Mouse (Mus musculus) heart, adult 2 months (tissue): Measurements from ENCODE around the gene Trip13. TPM values are rescaled to one million over a fixed set of nuclear protein-coding genes. Genes with fewer than 3 reads are reported as not detected.

Source experiments
- DNase-seq, 2 experiments: peaks; one replicate each; pipeline ENCODE4 v3.0.0; 2021
- H3K27ac ChIP-seq: fragments of 200-600 bp; 2 replicates; pipeline ENCODE4 v1.8.1; 2022
- H3K27me3 ChIP-seq: fragments of 200-500 bp; 2 replicates; pipeline ENCODE4 v1.6.1; 2012; ENCODE audit warnings: mild to moderate bottlenecking, low read length, inconsistent platforms, mixed read lengths; ENCODE audit not compliant: control insufficient read depth, insufficient read depth
- H3K36me3 ChIP-seq: fragments of 200-500 bp; 2 replicates; pipeline ENCODE4 v1.6.1; 2012; ENCODE audit warnings: low read length, inconsistent platforms; ENCODE audit not compliant: control insufficient read depth, insufficient read depth
- H3K4me1 ChIP-seq: fragments of 200-500 bp; 2 replicates; pipeline ENCODE4 v1.6.1; 2011; ENCODE audit warnings: low read length; ENCODE audit not compliant: control insufficient read depth, insufficient read depth
- H3K4me3 ChIP-seq: fragments of 200-600 bp; 2 replicates; pipeline ENCODE4 v1.8.1; 2022
- H3K79me2 ChIP-seq: fragments of 200-500 bp; replicated peaks from 2 replicates; pipeline ENCODE4 v1.6.1; 2012; ENCODE audit warnings: mild to moderate bottlenecking, inconsistent platforms, low read length, moderate library complexity, mixed read lengths; ENCODE audit not compliant: control insufficient read depth, insufficient read depth
- H3K9ac ChIP-seq: fragments of 200-500 bp; 2 replicates; pipeline ENCODE4 v1.6.1; 2012; ENCODE audit warnings: low read depth, mild to moderate bottlenecking, control low read depth, inconsistent platforms, low read length, mixed read lengths
- CTCF ChIP-seq: fragments of 200-600 bp; IDR thresholded peaks from 2 replicates; pipeline ENCODE4 v1.8.1; 2022; ENCODE audit warnings: antibody characterized with exemption, mild to moderate bottlenecking, moderate library complexity
- EP300 ChIP-seq: fragments of 200-500 bp; IDR thresholded peaks from 2 replicates; pipeline ENCODE4 v1.6.1; 2011; ENCODE audit warnings: low read depth, low read length, control low read depth; ENCODE audit not compliant: insufficient read depth
- POLR2A ChIP-seq: fragments of 200-500 bp; IDR thresholded peaks from 2 replicates; pipeline ENCODE4 v1.6.1; 2011; ENCODE audit warnings: mild to moderate bottlenecking, low read depth, low read length, control low read depth; ENCODE audit not compliant: insufficient read depth
- WGBS: fragments of 180-500 bp; shearing (Covaris S2); methylation state at CpG from one replicate; pipeline ENCODE4 v1.1.7; 2018; 5-methylcytosine and 5-hydroxymethylcytosine counted together
- intact Hi-C: fragments of 180-260 bp; cut with DNase I; formaldehyde crosslinking; loops from one replicate; pipeline ENCODE4 v1.15.1; 2025
- polyA plus RNA-seq: library from polyadenylated mRNA; depleted of rRNA; stranded (reverse); fragments of >200 nt; gene quantifications from 2 replicates; pipeline ENCODE4 v1.2.3, GENCODE M21; 2012
- total RNA-seq, 2 experiments: library from RNA; stranded (reverse); gene quantifications; 2 replicates each; pipeline ENCODE4 v1.2.3; 2021

The Trip13 gene
- total and polyA plus RNA-seq, 3 experiments: 0.14 to 0.27 (median 0.21) TPM

DNA sequence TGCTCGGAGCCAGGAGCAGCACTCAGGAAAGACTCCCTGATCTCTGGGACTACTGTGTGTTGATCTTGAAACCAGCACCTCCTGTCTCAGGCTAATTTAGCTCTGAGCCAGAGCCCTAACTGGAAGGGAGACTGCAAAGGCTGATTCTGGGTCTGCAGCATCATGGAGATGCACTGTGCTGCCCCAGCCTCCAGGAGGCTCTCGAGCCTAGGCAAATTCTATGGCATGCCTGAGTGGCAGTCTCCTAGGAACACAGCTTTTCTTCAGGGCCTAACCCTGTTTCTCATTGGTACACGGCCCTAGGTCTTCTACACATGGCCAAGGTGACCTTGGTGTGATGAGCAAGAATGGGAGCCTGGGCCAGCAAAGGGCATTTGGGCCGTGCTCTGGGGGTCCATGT, 23.6 kb upstream of the Trip13 start:
- no peak overlapping the region for H3K27ac ChIP-seq
- no peaks in the 10 kb centered on the region for H3K79me2 ChIP-seq
- TF ChIP-seq EP300: 0 out of 2 replicates have a peak, but pooled peaks have one; percentile 22
- TF ChIP-seq POLR2A: no peak
- TF ChIP-seq CTCF: peak; percentile 55
- no peaks in the 10 kb centered on the region; the same call in 1 of the 2 replicates for H3K36me3 ChIP-seq
- intact Hi-C loops: loop anchor here (10.0 kb wide), 1 partner anchor 214 kb away; no protein-coding TSS in a partner anchor
- H3K27me3 ChIP-seq: no peaks in the 10 kb centered on the region
- no peak for DNase-seq
- H3K4me1 ChIP-seq: no peaks in the 10 kb centered on the region
- H3K4me3 ChIP-seq: no peak overlapping the region
- WGBS: 71% methylated on average over 4 of the region's 4 CpGs
- H3K9ac ChIP-seq: no peak overlapping the region

DNA sequence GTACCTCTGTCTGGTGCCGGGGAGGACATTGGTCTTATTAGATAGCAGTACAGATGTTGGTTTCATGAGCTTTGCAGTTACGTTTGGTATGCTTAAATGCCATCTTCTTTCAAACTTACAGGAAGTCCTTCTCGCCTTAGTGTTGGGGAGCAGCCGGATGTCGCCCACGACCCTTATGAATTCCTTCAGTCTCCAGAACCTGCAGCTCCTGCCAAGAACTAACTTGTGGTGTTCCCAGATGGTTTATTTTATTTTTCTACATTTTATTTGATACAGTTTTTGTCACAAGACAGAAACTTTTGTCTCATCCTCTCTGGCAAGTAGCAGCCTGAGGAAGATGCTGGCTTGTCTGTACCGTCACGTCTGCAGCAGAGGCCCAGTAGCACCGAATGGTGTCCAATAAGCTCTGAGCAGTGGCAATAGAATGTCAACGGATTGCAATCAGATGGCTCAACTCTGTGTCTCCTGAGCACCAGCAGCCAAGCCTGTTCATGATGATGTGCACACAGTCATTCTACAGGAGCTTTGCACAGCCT, 22.6 kb upstream of the Trip13 start:
- intact Hi-C loops: loop anchor here (10.0 kb wide), 1 partner anchor 215 kb away; no protein-coding TSS in a partner anchor
- no peak for TF ChIP-seq EP300
- no peak for TF ChIP-seq POLR2A
- Histone ChIP-seq H3K9ac (no peak overlapping the region), H3K27ac (no peak overlapping the region), H3K79me2 (no peaks in the 10 kb centered on the region), H3K36me3 (no peaks in the 10 kb centered on the region; the same call in 1 of the 2 replicates), H3K4me3 (no peak overlapping the region), H3K27me3 (no peaks in the 10 kb centered on the region), H3K4me1 (no peaks in the 10 kb centered on the region)
- DNase-seq: no peak
- 76% methylated on average over 10 of the region's 10 CpGs for WGBS

DNA sequence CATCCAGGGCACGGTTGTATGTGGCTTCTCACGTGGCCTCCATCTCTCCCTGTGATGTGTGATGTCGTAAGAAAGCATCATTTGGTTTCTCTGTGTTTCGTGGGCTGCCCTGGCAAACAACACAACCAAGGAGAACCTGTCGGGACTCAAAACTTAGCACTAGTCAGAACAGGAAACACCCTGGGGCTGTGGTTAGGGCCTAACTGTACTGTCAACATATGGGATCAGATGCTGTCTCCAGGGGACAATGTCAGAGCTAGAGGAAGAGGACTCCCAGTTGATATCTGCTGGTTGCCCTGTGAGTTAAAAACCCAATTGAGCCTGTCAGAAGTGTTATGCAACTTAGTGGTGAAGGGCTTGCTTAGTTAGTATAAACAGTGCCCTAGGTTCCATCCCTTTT, 17.9 kb upstream of the Trip13 start:
- Histone ChIP-seq H3K9ac (no peak overlapping the region), H3K79me2 (no peaks in the 10 kb centered on the region), H3K4me1 (no peaks in the 10 kb centered on the region), H3K36me3 (no peaks in the 10 kb centered on the region; the same call in 1 of the 2 replicates), H3K4me3 (no peak overlapping the region), H3K27ac (no peak overlapping the region), H3K27me3 (no peaks in the 10 kb centered on the region)
- intact Hi-C loops: no loop called here
- TF ChIP-seq CTCF (no peak), POLR2A (no peak), EP300 (no peak)
- WGBS: 90% methylated on average over 5 of the region's 5 CpGs
- no peak for DNase-seq

DNA sequence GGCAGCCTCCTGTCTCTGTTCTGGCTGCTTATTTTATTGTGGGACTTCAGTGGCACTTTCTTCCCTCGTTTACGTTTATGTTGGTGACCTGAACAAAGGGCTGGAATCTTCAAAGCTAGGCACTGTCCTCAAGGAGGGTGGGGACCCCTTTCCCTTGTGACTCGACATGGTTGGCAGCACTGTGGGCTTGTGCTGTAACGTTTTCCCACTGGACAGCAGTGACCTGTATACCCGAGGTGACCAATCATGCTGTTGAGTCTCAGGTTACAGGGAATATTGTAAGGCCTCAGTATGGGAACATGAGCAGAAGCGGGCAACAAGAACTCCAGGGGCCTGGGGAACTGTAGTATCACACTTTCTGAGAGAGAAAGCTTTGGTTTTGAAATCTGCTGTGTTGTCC, 17.1 kb upstream of the Trip13 start:
- TF ChIP-seq CTCF (no peak), POLR2A (no peak), EP300 (no peak)
- H3K4me3 ChIP-seq: no peak overlapping the region
- H3K4me1 ChIP-seq: no peaks in the 10 kb centered on the region
- no peaks in the 10 kb centered on the region for H3K27me3 ChIP-seq
- WGBS: 73% methylated on average over 6 of the region's 6 CpGs
- H3K27ac ChIP-seq: no peak overlapping the region
- no peaks in the 10 kb centered on the region; the same call in 1 of the 2 replicates for H3K36me3 ChIP-seq
- intact Hi-C loops: no loop called here
- DNase-seq: no peak
- no peaks in the 10 kb centered on the region for H3K79me2 ChIP-seq
- no peak overlapping the region for H3K9ac ChIP-seq

DNA sequence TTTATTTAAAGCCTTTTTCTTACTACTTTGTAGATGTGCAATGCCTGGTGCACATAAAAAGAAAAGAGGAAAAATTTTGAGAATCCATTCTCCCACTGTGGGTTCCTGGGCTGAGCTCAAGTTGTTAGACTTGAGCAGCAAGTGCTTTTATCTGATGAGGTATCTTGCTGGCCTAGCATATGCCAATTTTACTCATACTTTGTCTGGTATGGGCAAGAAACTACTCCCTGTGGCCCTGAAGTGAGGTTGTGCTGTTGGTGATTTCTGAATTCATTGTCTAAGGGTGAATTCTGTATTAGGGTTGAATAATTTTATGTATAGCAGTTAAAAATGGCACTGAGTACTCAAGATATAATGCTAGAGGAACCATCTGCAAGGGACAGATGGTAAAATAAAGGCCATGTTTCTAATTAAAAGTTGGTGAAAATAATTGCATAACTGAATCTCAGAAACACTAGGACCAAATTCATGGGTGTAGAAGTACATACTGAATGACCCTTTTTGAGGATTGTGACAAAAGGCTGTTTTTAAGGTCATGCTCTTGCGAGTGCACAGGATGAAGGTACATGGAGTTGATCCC, 16.1 kb upstream of the Trip13 start:
- intact Hi-C loops: no loop called here
- H3K9ac ChIP-seq: no peak overlapping the region
- no peaks in the 10 kb centered on the region for H3K4me1 ChIP-seq
- no peak overlapping the region for H3K27ac ChIP-seq
- H3K27me3 ChIP-seq: no peaks in the 10 kb centered on the region
- no peak overlapping the region for H3K4me3 ChIP-seq
- DNase-seq: no peak
- H3K36me3 ChIP-seq: no peaks in the 10 kb centered on the region; the same call in 1 of the 2 replicates
- H3K79me2 ChIP-seq: no peaks in the 10 kb centered on the region
- 91% methylated on average over 1 of the region's 1 CpGs for WGBS
- TF ChIP-seq EP300: no peak
- TF ChIP-seq CTCF: no peak
- TF ChIP-seq POLR2A: no peak

DNA sequence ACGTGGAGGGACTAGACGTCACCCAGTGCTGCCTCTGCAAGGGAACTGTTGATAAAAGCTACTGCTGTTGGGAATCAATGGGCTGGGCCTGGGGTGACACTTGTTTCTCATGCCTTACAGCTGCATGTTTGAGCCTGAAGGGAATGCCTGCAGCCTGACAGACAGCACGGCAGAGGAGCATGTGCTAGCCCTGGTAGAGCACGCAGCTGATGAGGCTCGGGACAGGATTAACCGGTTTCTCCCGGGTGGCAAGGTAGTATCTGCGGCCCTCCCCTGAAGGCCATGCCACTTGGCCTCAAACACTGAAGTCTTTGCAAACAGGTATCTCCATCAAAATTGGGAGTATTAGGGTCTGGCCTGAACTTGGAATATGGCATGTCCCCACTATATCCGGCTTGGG, 7.0 kb upstream of the Trip13 start:
- intact Hi-C loops: no loop called here
- Histone ChIP-seq H3K36me3 (no peaks in the 10 kb centered on the region), H3K4me3 (no peak overlapping the region), H3K79me2 (no peaks in the 10 kb centered on the region), H3K9ac (no peak overlapping the region), H3K4me1 (no peaks in the 10 kb centered on the region), H3K27me3 (no peaks in the 10 kb centered on the region), H3K27ac (no peak overlapping the region)
- 96% methylated on average over 9 of the region's 9 CpGs for WGBS
- TF ChIP-seq CTCF (no peak), POLR2A (no peak), EP300 (no peak)
- no peak for DNase-seq
